Mouse (Mus musculus) heart, adult 8-10 months (tissue): ENCODE results near the gene Lrp2. TPM values are rescaled to one million over a fixed set of nuclear protein-coding genes. Genes with fewer than 3 reads are reported as not detected.

Experiments
- DNase-seq: peaks from one replicate; pipeline ENCODE4 v3.0.0; 2022; ENCODE audit warnings: low spot score
- total RNA-seq, 4 experiments: library from RNA; stranded (reverse); gene quantifications; 2 replicates each; pipeline ENCODE4 v1.2.4; 2022

Lrp2 gene
- total RNA-seq, 4 experiments from 2014 or later = 0.57 to 1.6 (median 1.1) TPM

- DNase-seq = no peak
Observed at GRCm38 (mm10) chr2:69401891-69402290, 184.0 kb downstream of the Lrp2 start.

GRCm38 (mm10) chr2:69400866-69401604 is 184.8 kb downstream of the Lrp2 start:
- no peak for DNase-seq

- DNase-seq = no peak
Observed at GRCm38 (mm10) chr2:69396760-69397435, 189.0 kb downstream of the Lrp2 start.

- DNase-seq = no peak
Observed at GRCm38 (mm10) chr2:69395597-69396248, 190.1 kb downstream of the Lrp2 start.

GRCm38 (mm10) chr2:69393947-69394346 is 191.9 kb downstream of the Lrp2 start:
- DNase-seq = no peak

GRCm38 (mm10) chr2:69386118-69386871 is 199.6 kb downstream of the Lrp2 start:
- DNase-seq = no peak

- DNase-seq = no peak
Observed at GRCm38 (mm10) chr2:69382838-69383237, 203.0 kb downstream of the Lrp2 start.

GRCm38 (mm10) chr2:69381740-69382139 is 204.1 kb downstream of the Lrp2 start:
- DNase-seq = no peak

GRCm38 (mm10) chr2:69380281-69380680 is 205.6 kb downstream of the Lrp2 start, which contains the start of gene Dhrs9:
TSS of gene Dhrs9 (plus strand) at chr2:69380445.
- no peak for DNase-seq

GRCm38 (mm10) chr2:69379801-69380200 is 206.1 kb downstream of the Lrp2 start:
- DNase-seq = no peak

GRCm38 (mm10) chr2:69376780-69377179 is 209.1 kb downstream of the Lrp2 start:
- no peak for DNase-seq

Other genes starting within 250 kb of the Lrp2 start
- gene Abcb11, start 243.4 kb downstream of the Lrp2 start, total RNA-seq = not detected
- gene Dhrs9, start 205.6 kb downstream of the Lrp2 start, total RNA-seq = under 1 TPM in 3 of 4 experiments, not detected in 1; 0.05 to 0.19 (median 0.11) TPM
- 1 to 10 TPM; 3.6 to 4.7 (median 4.3) TPM for gene Bbs5, start 61.1 kb upstream of the Lrp2 start, total RNA-seq
- gene Klhl41, start 84.1 kb upstream of the Lrp2 start, total RNA-seq = 10 to 100 TPM; 85.6 to 96.6 (median 88.1) TPM
- gene Fastkd1, start 127.5 kb upstream of the Lrp2 start, total RNA-seq = 10 to 100 TPM; 25.5 to 30.3 (median 27.5) TPM
- 10 to 100 TPM; 33.8 to 40.0 (median 37.9) TPM for gene Ppig, start 136.5 kb upstream of the Lrp2 start, total RNA-seq
- under 1 TPM; 0.29 to 1.00 (median 0.65) TPM for gene Ccdc173, start 203.5 kb upstream of the Lrp2 start, total RNA-seq
- 10 to 100 TPM; 24.6 to 31.0 (median 25.9) TPM for gene Phospho2, start 203.6 kb upstream of the Lrp2 start, total RNA-seq
- gene Klhl23, start 235.9 kb upstream of the Lrp2 start, total RNA-seq = 10 to 100 TPM; 27.3 to 34.6 (median 33.3) TPM